Mouse (Mus musculus) macrophage (primary cell): Measurements from ENCODE around the gene Erich4. TPM values are rescaled to one million over a fixed set of nuclear protein-coding genes. Genes with fewer than 3 reads are reported as not detected.
A peak's percentile ranks its signal among the peaks of the same experiment; 100 is the strongest.

ENCODE experiments used
- H3K27ac ChIP-seq: fragments of 350-480 bp; formaldehyde crosslinking; 2 replicates; pipeline ENCODE4 v1.9.0; 2021
- H3K36me3 ChIP-seq: fragments of 350-480 bp; formaldehyde crosslinking; 2 replicates; pipeline ENCODE4 v1.9.0; 2021; ENCODE audit errors: inconsistent target
- H3K4me3 ChIP-seq: fragments of 350-480 bp; formaldehyde crosslinking; 2 replicates; pipeline ENCODE4 v1.9.0; 2021; ENCODE audit errors: inconsistent target
- H3K79me2 ChIP-seq: fragments of 350-480 bp; formaldehyde crosslinking; 2 replicates; pipeline ENCODE4 v1.9.0; 2021; ENCODE audit errors: inconsistent target
- WGBS: methylation state at CpG from one replicate; pipeline ENCODE4 v1.1.7; 2026; ENCODE audit warnings: inconsistent platforms; ENCODE audit not compliant: missing documents; 5-methylcytosine and 5-hydroxymethylcytosine counted together
- polyA plus RNA-seq: library from polyadenylated mRNA; stranded (reverse); fragments of 250-400 nt; gene quantifications from 3 replicates; pipeline ENCODE4 v1.2.4, GENCODE M21; 2018; ENCODE audit warnings: inconsistent platforms

Gene Erich4
- polyA plus RNA-seq, 1 experiment from 2014 or later = not detected

GRCm38 (mm10) chr7:25632679-25633078, 17.0 kb upstream of the Erich4 start:
- no peak overlapping the region for H3K4me3 ChIP-seq
- no peaks in the 10 kb centered on the region; the same call in 1 of the 2 replicates for H3K36me3 ChIP-seq
- H3K27ac ChIP-seq = peak overlapping the region; percentile 98
- H3K79me2 ChIP-seq = peaks cover 42% of the 10 kb centered on the region
- 1% methylated on average over 5 of the region's 5 CpGs for WGBS

GRCm38 (mm10) chr7:25628323-25628620, 12.6 kb upstream of the Erich4 start:
- H3K79me2 ChIP-seq = peaks cover 45% of the 10 kb centered on the region
- peak overlapping the region; percentile 83 for H3K4me3 ChIP-seq
- 60% methylated on average over 8 of the region's 8 CpGs for whole genome bisulfite sequencing
- H3K36me3 ChIP-seq = peaks cover 3% of the 10 kb centered on the region; the same call in 1 of the 2 replicates
- H3K27ac ChIP-seq = peak overlapping the region; percentile 80

- WGBS = 13% methylated on average over 27 of the region's 38 CpGs
- peaks cover 3% of the 10 kb centered on the region; the same call in 1 of the 2 replicates for H3K36me3 ChIP-seq
- peak overlapping the region; percentile 80 for H3K27ac ChIP-seq
- H3K4me3 ChIP-seq = peak overlapping the region; percentile 83
- H3K79me2 ChIP-seq = peaks cover 45% of the 10 kb centered on the region
Observed at GRCm38 (mm10) chr7:25627431-25628322, 12.0 kb upstream of the Erich4 start.

- Histone ChIP-seq H3K4me3 (peak within 1 kb of the TSS; percentile 83), H3K27ac (peak within 1 kb of the TSS; percentile 80), H3K36me3 (peaks cover 3% of the 10 kb centered on the region; the same call in 1 of the 2 replicates), H3K79me2 (peaks cover 44% of the 10 kb centered on the region)
- whole genome bisulfite sequencing = 21% methylated on average over 27 of the region's 29 CpGs
Observed at GRCm38 (mm10) chr7:25626509-25627430, 11.1 kb upstream of the Erich4 start, which contains the start of gene B3gnt8. B3gnt8 (plus strand) TSS chr7:25626654.

- no peak overlapping the region for H3K27ac ChIP-seq
- WGBS = 79% methylated on average over 10 of the region's 10 CpGs
- no peak overlapping the region for H3K4me3 ChIP-seq
- peaks cover 33% of the 10 kb centered on the region for H3K79me2 ChIP-seq
- H3K36me3 ChIP-seq = peaks cover 3% of the 10 kb centered on the region; the same call in 1 of the 2 replicates
Observed at GRCm38 (mm10) chr7:25625594-25626250, 10.0 kb upstream of the Erich4 start.

GRCm38 (mm10) chr7:25624851-25625250, 9.2 kb upstream of the Erich4 start:
- no peak overlapping the region for H3K27ac ChIP-seq
- H3K36me3 ChIP-seq = peaks cover 3% of the 10 kb centered on the region; the same call in 1 of the 2 replicates
- no peak overlapping the region for H3K4me3 ChIP-seq
- WGBS = 86% methylated on average over 5 of the region's 5 CpGs
- H3K79me2 ChIP-seq = peaks cover 24% of the 10 kb centered on the region

- Histone ChIP-seq H3K4me3 (no peak overlapping the region), H3K79me2 (peaks cover 15% of the 10 kb centered on the region), H3K36me3 (peaks cover 3% of the 10 kb centered on the region; the same call in 1 of the 2 replicates), H3K27ac (no peak overlapping the region)
- WGBS = 94% methylated on average over 11 of the region's 11 CpGs
Observed at GRCm38 (mm10) chr7:25623857-25624370, 8.2 kb upstream of the Erich4 start.

- Histone ChIP-seq H3K27ac (no peak overlapping the region), H3K79me2 (no peaks in the 10 kb centered on the region), H3K36me3 (peaks cover 3% of the 10 kb centered on the region; the same call in 1 of the 2 replicates), H3K4me3 (no peak overlapping the region)
- 92% methylated on average over 9 of the region's 11 CpGs for WGBS
Observed at GRCm38 (mm10) chr7:25620751-25621150, 5.1 kb upstream of the Erich4 start.

GRCm38 (mm10) chr7:25620101-25620500, 4.4 kb upstream of the Erich4 start:
- WGBS = 94% methylated on average over 5 of the region's 5 CpGs
- Histone ChIP-seq H3K79me2 (no peaks in the 10 kb centered on the region), H3K36me3 (peaks cover 3% of the 10 kb centered on the region; the same call in 1 of the 2 replicates), H3K4me3 (peak overlapping the region; percentile 95; the same call in 1 of the 2 replicates), H3K27ac (no peak overlapping the region)

GRCm38 (mm10) chr7:25619722-25619991, 4.0 kb upstream of the Erich4 start:
- 25% methylated on average over 5 of the region's 5 CpGs for WGBS
- Histone ChIP-seq H3K79me2 (no peaks in the 10 kb centered on the region), H3K27ac (peak overlapping the region; percentile 51), H3K36me3 (peaks cover 3% of the 10 kb centered on the region; the same call in 1 of the 2 replicates), H3K4me3 (peak overlapping the region; percentile 95)

GRCm38 (mm10) chr7:25618865-25619721, 3.4 kb upstream of the Erich4 start, which contains the start of gene Dmac2:
Dmac2 (plus strand) TSS chr7:25619414.
- peaks cover 3% of the 10 kb centered on the region; the same call in 1 of the 2 replicates for H3K36me3 ChIP-seq
- H3K4me3 ChIP-seq = peak within 1 kb of the TSS; percentile 95
- peak within 1 kb of the TSS; percentile 51 for H3K27ac ChIP-seq
- H3K79me2 ChIP-seq = no peaks in the 10 kb centered on the region
- 1% methylated on average over 51 of the region's 53 CpGs for WGBS

- no peaks in the 10 kb centered on the region for H3K79me2 ChIP-seq
- no peaks in the 10 kb centered on the region; the same call in 1 of the 2 replicates for H3K36me3 ChIP-seq
- no peak overlapping the region for H3K4me3 ChIP-seq
- H3K27ac ChIP-seq = no peak overlapping the region
- WGBS = 95% methylated on average over 10 of the region's 10 CpGs
Observed at GRCm38 (mm10) chr7:25617376-25618160, 1.9 kb upstream of the Erich4 start.
